Mouse (Mus musculus) embryonic fibroblast, embryonic 13.5 days (primary cell): ENCODE results near the gene Lrrc8c.

Experiments
- CTCF ChIP-seq: IDR thresholded peaks from 2 replicates; pipeline ENCODE4 v1.5.1; 2011; ENCODE audit warnings: mild to moderate bottlenecking, control low read depth, low read length, moderate library complexity, borderline replicate concordance; ENCODE audit not compliant: insufficient read depth
- POLR2A ChIP-seq: IDR thresholded peaks from 2 replicates; pipeline ENCODE4 v1.6.1; 2011; ENCODE audit warnings: low read depth, mild to moderate bottlenecking, control low read depth, low read length, moderate library complexity

GRCm38 (mm10) chr5:105625504-105626150 lies 106.4 kb downstream of the Lrrc8c start:
- TF ChIP-seq POLR2A (no peak), CTCF (no peak)
